In genomic region chr9:50497076-50497475, GRCm38 (mm10) we compare ENCODE assay signal across 15 mouse cellular contexts. TPM values are rescaled to one million over a fixed set of nuclear protein-coding genes. Genes with fewer than 3 reads are reported as not detected.
"Had no signal": no experiment of that assay in that cellular context is flagged by ENCODE, and none has a peak within 500 bp of the region (broad histone marks: within the 10 kb centered on the region; RNA-seq: fewer than 3 reads in every experiment).

No protein-coding gene starts in this region.

- H3K36me3 ChIP-seq: limb, embryonic 13.5 days; midbrain, embryonic 10.5 days; midbrain, embryonic 15.5 days; stomach, embryonic 15.5 days had no signal

- H3K27me3 ChIP-seq: limb, embryonic 13.5 days; midbrain, embryonic 15.5 days; stomach, embryonic 15.5 days had no signal

- ATAC-seq: intestine, postnatal 0 days; midbrain, embryonic 15.5 days had no signal

- H3K4me2 ChIP-seq: limb, embryonic 13.5 days; midbrain, embryonic 15.5 days; stomach, embryonic 15.5 days had no signal

- H3K4me3 ChIP-seq: layer of hippocampus, adult 2 months; limb, embryonic 13.5 days; midbrain, embryonic 15.5 days; stomach, embryonic 15.5 days had no signal

- H3K4me1 ChIP-seq: limb, embryonic 13.5 days had no signal

- H3K9me3 ChIP-seq: limb, embryonic 13.5 days; midbrain, embryonic 10.5 days; midbrain, embryonic 15.5 days; stomach, embryonic 15.5 days had no signal

- DNase-seq: kidney, adult 9 months; left cerebral cortex, postnatal 4 days; lung, adult 18-20 months; lung, postnatal 4 days; right cerebral cortex, postnatal 14 days; thymus, postnatal 4 days had no signal

- H3K27ac ChIP-seq: layer of hippocampus, adult 2 months; limb, embryonic 13.5 days; midbrain, embryonic 15.5 days had no signal

- H3K9ac ChIP-seq: limb, embryonic 13.5 days; midbrain, embryonic 15.5 days; stomach, embryonic 15.5 days had no signal

RNA-seq across cellular contexts. Expression of gene Plet1, which starts 2.8 kb away (rescaled TPM):
- total RNA-seq: layer of hippocampus, adult 2 months; left cerebral cortex, adult 18-20 months; left cerebral cortex, postnatal 10 days; left cerebral cortex, postnatal 4 days; megakaryocyte, adult 5-6 weeks had no signal
